Mouse (Mus musculus): ENCODE measurements at regions not wholly inside any gene's neighbourhood (a gene's known extent, or its start where the extent isn't known, plus 50 kb on each side); places are given as distances from the start of the nearest gene placed in this dataset.

DNA sequence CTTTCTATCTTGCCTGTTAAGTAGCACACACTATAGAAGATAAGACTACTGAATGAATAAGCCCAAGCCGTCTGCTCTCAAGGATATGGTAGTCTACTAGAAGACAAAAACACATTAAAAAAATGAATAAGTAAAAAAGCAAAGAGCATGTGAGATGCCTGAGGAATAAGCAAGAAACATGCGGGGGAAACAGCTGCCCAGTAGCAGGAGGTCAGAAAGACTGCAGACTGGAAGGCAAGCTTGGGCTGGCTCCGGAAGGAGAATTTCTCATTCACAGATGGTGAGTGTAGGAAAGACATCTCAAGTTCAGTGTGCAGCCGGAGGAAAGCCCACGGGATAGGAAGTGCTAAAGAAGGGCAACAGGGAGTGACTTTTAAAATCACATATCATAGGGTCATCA lies 713.4 kb downstream of the Slc22a22 start:
- no peak for TF ChIP-seq CTCF (IDR thresholded peaks at IDR 0.05; ENCODE audit: low read depth)
- TF ChIP-seq EP300 (optimal IDR thresholded peaks at IDR 0.05): no peak

Measured in stomach, postnatal 0 days (tissue).